Mouse (Mus musculus) thymus, postnatal 25 days (tissue): ENCODE measurements around the gene Tln2.

Experiments
- DNase-seq: peaks from one replicate; pipeline ENCODE4 v3.0.0; 2022

Tln2 gene

GRCm38 (mm10) chr9:67463440-67464122 is 95.9 kb downstream of the Tln2 start:
- DNase-seq, result no peak

DNA sequence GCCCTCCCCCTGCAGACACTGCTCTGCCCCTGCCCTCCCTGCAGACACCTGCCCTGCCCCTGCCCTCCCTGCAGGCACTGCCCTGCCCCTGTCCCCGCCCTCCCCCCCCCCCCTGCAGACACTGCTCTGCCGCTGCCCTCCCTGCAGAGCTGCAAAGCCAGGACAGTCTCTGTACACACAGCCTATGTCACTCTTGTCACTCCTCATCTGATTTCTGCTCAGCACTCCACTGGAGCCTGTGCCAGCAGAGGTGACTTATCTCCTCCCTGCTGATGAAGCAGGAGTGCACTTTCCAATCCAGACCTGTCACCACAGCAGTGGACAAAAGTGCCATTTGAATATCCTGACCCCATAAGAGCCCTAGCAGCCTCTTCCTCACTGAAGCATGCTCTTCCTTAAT is 118.0 kb downstream of the Tln2 start:
- no peak for DNase-seq

- DNase-seq, result no peak
Observed at GRCm38 (mm10) chr9:67437511-67437910, 122.0 kb downstream of the Tln2 start.

- no peak for DNase-seq
Observed at GRCm38 (mm10) chr9:67435333-67436154, 124.0 kb downstream of the Tln2 start.

- DNase-seq, result no peak
Observed at GRCm38 (mm10) chr9:67429199-67429892, 130.2 kb downstream of the Tln2 start.

- DNase-seq, result no peak
Observed at GRCm38 (mm10) chr9:67428306-67429047, 131.0 kb downstream of the Tln2 start.

DNA sequence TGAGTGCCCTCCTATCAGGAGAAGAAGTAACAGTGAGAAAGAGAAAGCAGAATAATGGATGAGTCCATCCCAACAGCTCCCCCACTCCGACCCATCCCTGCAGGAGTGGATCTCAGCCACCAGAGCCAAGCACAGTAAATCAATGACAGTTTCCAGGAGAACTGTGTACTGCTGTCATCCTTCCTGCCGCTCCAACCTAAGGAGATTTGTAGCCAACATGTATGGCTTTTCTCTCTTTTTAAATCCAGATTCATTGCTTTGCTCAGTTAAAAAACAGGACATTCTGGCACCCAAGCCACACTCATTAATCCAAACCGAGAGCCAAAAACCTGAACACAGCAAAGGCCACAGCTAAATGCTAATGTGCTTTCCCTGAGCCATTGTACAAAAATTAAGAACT is 133.2 kb downstream of the Tln2 start:
- no peak for DNase-seq

GRCm38 (mm10) chr9:67424110-67424509 is 135.4 kb downstream of the Tln2 start:
- no peak for DNase-seq

DNA sequence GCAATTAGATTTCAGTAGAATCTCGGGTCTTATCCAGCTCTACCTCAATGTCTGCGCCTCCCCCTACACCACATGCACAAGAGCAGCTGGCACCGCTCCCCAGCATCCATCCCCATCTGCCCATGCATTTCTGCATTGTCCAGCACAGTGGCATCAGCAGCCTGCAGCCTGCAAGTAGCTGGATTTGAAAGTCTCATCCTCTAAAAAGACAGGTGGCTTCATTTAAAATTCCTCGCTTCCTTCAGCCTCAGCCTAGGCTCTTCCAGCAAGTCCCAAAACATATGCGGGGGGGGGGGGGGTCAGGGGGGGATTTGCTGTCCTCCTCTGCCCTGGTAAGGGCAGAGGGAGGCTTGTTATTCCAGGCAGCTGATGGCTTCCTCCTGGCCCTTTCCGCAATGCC is 141.4 kb downstream of the Tln2 start:
- DNase-seq, result no peak

DNA sequence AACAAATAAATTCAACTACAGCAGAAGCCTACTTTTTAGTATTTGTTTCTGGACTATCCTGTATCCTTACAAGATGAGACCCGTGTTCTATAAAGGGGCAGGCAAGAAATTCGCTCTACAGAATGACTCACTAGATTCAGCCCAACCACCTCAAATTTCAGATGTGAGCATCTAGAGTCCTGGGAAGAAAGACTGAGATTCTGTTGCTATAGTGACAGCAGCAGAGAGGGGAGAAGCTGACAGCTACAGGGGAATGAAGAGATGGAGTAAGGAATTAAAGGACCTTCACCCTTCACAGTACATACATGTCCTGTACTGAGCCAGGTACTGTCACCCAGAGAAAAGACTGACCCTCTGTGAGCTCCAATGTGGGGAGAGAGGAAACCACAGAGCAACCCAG is 148.8 kb downstream of the Tln2 start:
- no peak for DNase-seq

GRCm38 (mm10) chr9:67404736-67405135 is 154.8 kb downstream of the Tln2 start:
- peak; percentile 7 for DNase-seq

DNA sequence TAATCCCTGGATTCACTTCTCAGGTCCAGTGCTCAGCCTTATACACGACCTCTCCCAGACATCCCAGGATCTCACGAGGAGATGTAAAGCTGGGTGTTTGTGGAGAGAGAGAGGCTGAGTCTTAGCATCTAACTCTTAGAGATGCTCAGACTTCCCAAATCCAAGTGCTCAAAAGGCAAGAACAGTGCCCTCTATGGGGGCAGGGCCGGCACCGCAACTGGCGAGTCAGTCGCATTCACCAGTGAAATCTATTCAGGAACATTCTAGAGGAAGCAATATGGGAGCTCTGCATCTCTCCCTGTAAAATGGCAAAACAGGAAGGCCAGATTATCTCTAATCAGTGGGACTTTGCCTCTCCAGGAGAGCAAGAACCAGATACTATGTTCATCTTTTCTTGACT is 159.9 kb downstream of the Tln2 start:
- DNase-seq, result no peak

- no peak for DNase-seq
Observed at GRCm38 (mm10) chr9:67397756-67398155, 161.7 kb downstream of the Tln2 start.

- no peak for DNase-seq
Observed at GRCm38 (mm10) chr9:67396446-67396845, 163.1 kb downstream of the Tln2 start.

DNA sequence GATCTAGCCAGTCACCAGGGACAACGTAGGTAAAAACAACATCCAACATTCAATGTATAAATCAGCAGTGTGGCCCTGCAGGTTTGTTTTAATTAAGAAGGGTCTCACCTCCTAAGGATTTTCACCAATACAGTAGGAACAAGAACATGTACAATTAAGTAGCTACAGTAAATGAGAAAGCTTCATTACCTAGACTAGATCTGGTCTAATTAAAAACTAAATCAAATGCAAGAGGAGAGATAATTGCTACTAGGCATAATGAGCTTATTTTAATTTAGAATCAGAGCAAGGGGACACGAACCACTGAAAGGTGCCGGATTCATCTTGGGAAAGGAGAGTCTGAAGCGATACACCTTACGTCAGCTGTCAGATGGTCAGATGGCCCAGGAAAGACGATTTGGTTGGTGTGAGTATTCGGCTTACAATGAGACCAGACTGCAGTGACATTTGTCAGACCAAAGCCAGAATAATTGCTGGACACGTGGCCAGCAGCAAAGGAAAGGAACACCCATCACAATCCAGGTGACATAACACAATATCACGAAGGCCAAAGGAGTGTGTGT is 175.4 kb downstream of the Tln2 start:
- DNase-seq, result no peak

- DNase-seq, result no peak
Observed at GRCm38 (mm10) chr9:67380095-67380494, 179.4 kb downstream of the Tln2 start.

DNA sequence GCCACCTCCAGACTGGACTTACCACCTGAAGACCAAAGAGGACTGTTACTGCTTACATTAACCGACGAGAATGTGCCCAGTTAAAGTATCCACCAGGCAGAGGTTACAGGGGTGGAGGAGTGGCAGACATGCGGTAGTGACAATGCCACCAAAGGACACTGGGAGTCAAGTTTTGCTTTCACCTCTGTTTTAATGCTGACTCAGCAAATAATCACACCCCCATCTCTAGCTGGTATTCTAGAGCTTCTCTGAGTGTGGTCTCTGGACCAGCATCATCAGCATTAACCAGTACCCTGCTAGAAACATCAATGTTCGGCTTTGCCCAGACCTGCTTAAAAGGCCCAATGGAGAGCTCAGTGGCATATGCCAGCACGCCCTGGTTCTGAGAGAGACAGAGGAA is 180.7 kb downstream of the Tln2 start:
- no peak for DNase-seq

DNA sequence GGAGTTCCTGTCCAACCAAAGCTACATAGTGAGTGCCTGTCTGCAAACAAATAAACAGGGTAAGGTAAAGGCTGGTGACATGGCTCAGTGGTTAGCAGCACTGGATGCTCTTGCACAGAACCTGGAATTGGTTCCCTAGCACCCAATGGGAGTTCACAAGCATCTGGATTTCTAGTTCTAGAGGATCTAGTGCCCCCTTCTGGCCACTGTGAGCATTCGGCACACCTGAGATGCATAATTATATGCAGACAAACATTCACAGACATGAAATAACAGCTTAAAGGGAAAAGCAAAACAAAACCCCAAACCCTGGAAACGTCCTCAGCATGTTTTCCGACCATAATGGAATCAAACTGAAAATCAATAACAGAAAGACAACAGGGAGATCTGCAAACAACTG is 191.4 kb downstream of the Tln2 start:
- no peak for DNase-seq

- no peak for DNase-seq
Observed at GRCm38 (mm10) chr9:67362511-67362910, 197.0 kb downstream of the Tln2 start.

- no peak for DNase-seq
Observed at GRCm38 (mm10) chr9:67362053-67362452, 197.4 kb downstream of the Tln2 start.

DNA sequence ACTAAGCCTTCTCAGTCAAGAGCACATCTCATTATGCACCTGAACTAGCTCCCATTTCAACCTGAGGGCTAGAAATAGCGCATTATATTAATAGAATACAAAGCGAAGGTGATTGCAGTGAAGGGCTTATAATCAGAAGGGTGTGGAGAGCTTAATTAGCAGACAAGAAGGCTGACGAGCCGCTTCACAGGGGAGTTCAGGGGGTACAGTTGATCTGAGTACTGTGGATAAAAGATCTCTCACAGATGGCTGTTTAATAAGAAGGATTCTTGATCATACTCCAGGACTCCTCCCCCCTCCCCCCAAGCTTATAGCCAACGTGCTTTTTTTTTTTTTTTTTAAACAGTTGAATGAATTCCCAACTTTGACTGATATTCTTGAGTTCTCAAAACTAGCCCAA is 198.0 kb downstream of the Tln2 start:
- no peak for DNase-seq

DNA sequence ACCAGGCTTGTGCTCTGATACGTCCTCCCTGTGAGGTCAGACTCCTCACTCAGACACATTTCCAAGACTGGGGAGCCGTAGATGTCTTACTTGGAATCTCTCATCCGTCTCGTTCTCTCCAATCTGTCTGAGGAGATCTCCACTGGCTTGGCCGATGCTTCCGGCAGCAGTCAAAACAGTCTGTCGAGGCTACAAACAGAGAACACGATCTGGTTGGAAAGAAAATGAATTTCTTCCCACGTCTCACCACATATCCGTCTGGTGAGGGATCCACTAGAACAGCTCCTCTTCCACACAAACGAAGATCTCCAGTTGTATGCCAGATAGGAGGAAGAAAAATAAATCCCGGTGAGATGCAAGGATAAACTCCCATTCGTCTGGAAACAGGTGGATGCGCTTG is 205.1 kb downstream of the Tln2 start:
- DNase-seq, result no peak

GRCm38 (mm10) chr9:67353365-67353764 is 206.1 kb downstream of the Tln2 start:
- no peak for DNase-seq
